Mouse (Mus musculus) stomach, postnatal 0 days (tissue): ENCODE measurements around the gene Nos1. TPM values are rescaled to one million over a fixed set of nuclear protein-coding genes. Genes with fewer than 3 reads are reported as not detected.

Source experiments
- ATAC-seq: fragments of 200-750 bp; cut with Nextera tagmentation; 2 replicates; pipeline ENCODE4 v1.8.0; 2017; ENCODE audit not compliant: low FRiP score, low TSS enrichment
- DNase-seq: peaks from one replicate; pipeline ENCODE4 v3.0.0-alpha.2; 2016; ENCODE audit warnings: low spot score
- H3K27ac ChIP-seq: fragments of 300-500 bp; sonication (generic); replicated peaks from 2 replicates; pipeline ENCODE4 v1.5.1; 2014; ENCODE audit warnings: mild to moderate bottlenecking, control low read depth
- H3K27me3 ChIP-seq: fragments of 300-500 bp; sonication (generic); 2 replicates; pipeline ENCODE4 v1.6.1; 2014; ENCODE audit warnings: low read length; ENCODE audit not compliant: control insufficient read depth, insufficient read depth
- H3K36me3 ChIP-seq: fragments of 300-500 bp; sonication (generic); 2 replicates; pipeline ENCODE4 v1.6.1; 2014; ENCODE audit warnings: low read length, mixed read lengths; ENCODE audit not compliant: control insufficient read depth, insufficient read depth
- H3K4me1 ChIP-seq: fragments of 300-500 bp; sonication (generic); replicated peaks from 2 replicates; pipeline ENCODE4 v1.6.1; 2014; ENCODE audit warnings: antibody characterized with exemption; ENCODE audit not compliant: control insufficient read depth, insufficient read depth
- H3K4me2 ChIP-seq: fragments of 300-500 bp; sonication (generic); replicated peaks from 2 replicates; pipeline ENCODE4 v1.6.1; 2014; ENCODE audit warnings: low read depth, mild to moderate bottlenecking, control low read depth, moderate library complexity
- H3K4me3 ChIP-seq: fragments of 300-500 bp; sonication (generic); 2 replicates; pipeline ENCODE4 v1.5.1; 2014; ENCODE audit warnings: low read depth, low read length, control low read depth
- H3K9ac ChIP-seq: fragments of 300-500 bp; sonication (generic); 2 replicates; pipeline ENCODE4 v1.6.1; 2014; ENCODE audit warnings: mild to moderate bottlenecking, low read length, control low read depth, mixed read lengths
- H3K9me3 ChIP-seq: fragments of 300-500 bp; sonication (generic); 2 replicates; pipeline ENCODE4 v1.6.1; 2016; ENCODE audit warnings: low read length; ENCODE audit not compliant: control insufficient read depth
- CTCF ChIP-seq: IDR thresholded peaks from 2 replicates; pipeline ENCODE4 v1.5.1; 2016; ENCODE audit warnings: antibody characterized with exemption, low read depth, mild to moderate bottlenecking, moderate library complexity
- EP300 ChIP-seq: optimal IDR thresholded peaks from 2 replicates; pipeline ENCODE3; 2016; ENCODE audit warnings: antibody characterized with exemption
- WGBS: fragments of 180-500 bp; shearing (Covaris S2); extraction: QIAGEN DNeasy Blood & Tissue Kit; methylation state at CpG from one replicate; pipeline ENCODE4 v1.1.7; 2014; 5-methylcytosine and 5-hydroxymethylcytosine counted together
- polyA plus RNA-seq: library from polyadenylated mRNA; unstranded; fragments of >200 nt; fragmentation: Nextera tagmentation; extraction: Ambion mirVana; gene quantifications from 2 replicates; pipeline ENCODE4 v1.2.1, GENCODE M21; 2015

Nos1 gene
- polyA plus RNA-seq, 1 experiment from 2014 or later, result 1.2 TPM

- Histone ChIP-seq H3K36me3 (peaks cover 29% of the 10 kb centered on the region), H3K27ac (no peak overlapping the region), H3K4me2 (no peak overlapping the region), H3K4me1 (no peaks in the 10 kb centered on the region), H3K9me3 (no peaks in the 10 kb centered on the region), H3K4me3 (no peak overlapping the region), H3K9ac (no peak overlapping the region), H3K27me3 (no peaks in the 10 kb centered on the region)
- ATAC-seq (no peak), DNase-seq (no peak)
- TF ChIP-seq CTCF (no peak), EP300 (no peak)
- WGBS, result 82% methylated on average over 6 of the region's 6 CpGs
These were observed 208.9 kb downstream of the Nos1 start for GRCm38 (mm10) chr5:117989773-117990172.

GRCm38 (mm10) chr5:117990957-117991356, 210.1 kb downstream of the Nos1 start:
- ATAC-seq (no peak), DNase-seq (no peak)
- no peaks in the 10 kb centered on the region for H3K27me3 ChIP-seq
- H3K4me2 ChIP-seq, result no peak overlapping the region
- H3K4me1 ChIP-seq, result no peaks in the 10 kb centered on the region
- WGBS, result 89% methylated on average over 3 of the region's 3 CpGs
- no peak overlapping the region for H3K9ac ChIP-seq
- peaks cover 29% of the 10 kb centered on the region for H3K36me3 ChIP-seq
- H3K27ac ChIP-seq, result no peak overlapping the region
- no peak for TF ChIP-seq CTCF
- no peak for TF ChIP-seq EP300
- no peak overlapping the region for H3K4me3 ChIP-seq
- no peaks in the 10 kb centered on the region for H3K9me3 ChIP-seq

- no peaks in the 10 kb centered on the region for H3K27me3 ChIP-seq
- no peak overlapping the region for H3K9ac ChIP-seq
- H3K4me2 ChIP-seq, result no peak overlapping the region
- no peak overlapping the region for H3K27ac ChIP-seq
- DNase-seq (no peak), ATAC-seq (no peak)
- H3K36me3 ChIP-seq, result peaks cover 27% of the 10 kb centered on the region; the same call in 1 of the 2 replicates
- no peaks in the 10 kb centered on the region for H3K9me3 ChIP-seq
- no peaks in the 10 kb centered on the region for H3K4me1 ChIP-seq
- TF ChIP-seq EP300 (no peak), CTCF (no peak)
- no peak overlapping the region for H3K4me3 ChIP-seq
- 66% methylated on average over 6 of the region's 6 CpGs for WGBS
These were observed 212.7 kb downstream of the Nos1 start for GRCm38 (mm10) chr5:117993550-117993949.

- Histone ChIP-seq H3K4me1 (no peaks in the 10 kb centered on the region), H3K27me3 (no peaks in the 10 kb centered on the region), H3K4me2 (no peak overlapping the region), H3K4me3 (no peak overlapping the region), H3K9ac (no peak overlapping the region), H3K36me3 (peaks cover 19% of the 10 kb centered on the region; the same call in 1 of the 2 replicates), H3K9me3 (no peaks in the 10 kb centered on the region), H3K27ac (no peak overlapping the region)
- ATAC-seq (no peak), DNase-seq (no peak)
- TF ChIP-seq EP300, result no peak
- no peak for TF ChIP-seq CTCF
- WGBS, result 75% methylated on average over 8 of the region's 8 CpGs
These were observed 214.6 kb downstream of the Nos1 start for GRCm38 (mm10) chr5:117995372-117995901.

GRCm38 (mm10) chr5:117995911-117996310, 215.1 kb downstream of the Nos1 start:
- 77% methylated on average over 6 of the region's 6 CpGs for WGBS
- Histone ChIP-seq H3K27me3 (no peaks in the 10 kb centered on the region), H3K4me1 (no peaks in the 10 kb centered on the region), H3K4me2 (no peak overlapping the region), H3K9ac (no peak overlapping the region), H3K4me3 (no peak overlapping the region), H3K36me3 (peaks cover 21% of the 10 kb centered on the region; the same call in 1 of the 2 replicates), H3K27ac (no peak overlapping the region), H3K9me3 (no peaks in the 10 kb centered on the region)
- TF ChIP-seq EP300, result no peak
- TF ChIP-seq CTCF, result no peak
- ATAC-seq, result no peak
- DNase-seq, result no peak

- TF ChIP-seq CTCF, result no peak
- no peak for TF ChIP-seq EP300
- Histone ChIP-seq H3K36me3 (peaks cover 21% of the 10 kb centered on the region; the same call in 1 of the 2 replicates), H3K9me3 (no peaks in the 10 kb centered on the region), H3K27me3 (no peaks in the 10 kb centered on the region), H3K4me1 (no peaks in the 10 kb centered on the region), H3K9ac (no peak overlapping the region), H3K4me3 (no peak overlapping the region), H3K4me2 (no peak overlapping the region), H3K27ac (no peak overlapping the region)
- DNase-seq (no peak), ATAC-seq (no peak)
- 65% methylated on average over 6 of the region's 6 CpGs for WGBS
These were observed 215.7 kb downstream of the Nos1 start for GRCm38 (mm10) chr5:117996581-117996980.
